Mouse (Mus musculus) heart, embryonic 12.5 days (tissue): ENCODE data around the gene Eno4. TPM values are rescaled to one million over a fixed set of nuclear protein-coding genes. Genes with fewer than 3 reads are reported as not detected.
A peak's percentile ranks its signal among the peaks of the same experiment; 100 is the strongest.

Source experiments
- ATAC-seq: fragments of 200-750 bp; cut with Nextera tagmentation; 2 replicates; pipeline ENCODE4 v1.8.0; 2017; ENCODE audit warnings: moderate TSS enrichment, moderate library complexity; ENCODE audit not compliant: insufficient number of reproducible peaks, low FRiP score
- H3K27ac ChIP-seq: fragments of 300-500 bp; sonication (generic); 2 replicates; pipeline ENCODE4 v1.5.1; 2016; ENCODE audit warnings: mild to moderate bottlenecking, moderate library complexity; ENCODE audit not compliant: poor library complexity, severe bottlenecking
- H3K27me3 ChIP-seq: fragments of 300-500 bp; sonication (generic); replicated peaks from 2 replicates; pipeline ENCODE4 v1.6.1; 2016; ENCODE audit warnings: mild to moderate bottlenecking, moderate library complexity
- H3K36me3 ChIP-seq: fragments of 300-500 bp; sonication (generic); 2 replicates; pipeline ENCODE4 v1.6.1; 2016; ENCODE audit warnings: mild to moderate bottlenecking, moderate library complexity
- H3K4me1 ChIP-seq: fragments of 300-500 bp; sonication (generic); replicated peaks from 2 replicates; pipeline ENCODE4 v1.6.1; 2016; ENCODE audit warnings: mild to moderate bottlenecking
- H3K4me2 ChIP-seq: fragments of 300-500 bp; sonication (generic); 2 replicates; pipeline ENCODE4 v1.6.1; 2016; ENCODE audit warnings: mild to moderate bottlenecking, moderate library complexity
- H3K4me3 ChIP-seq: fragments of 300-500 bp; sonication (generic); 2 replicates; pipeline ENCODE4 v1.5.1; 2016; ENCODE audit warnings: mild to moderate bottlenecking
- H3K9ac ChIP-seq: fragments of 300-500 bp; sonication (generic); 2 replicates; pipeline ENCODE4 v1.6.1; 2016; ENCODE audit warnings: mild to moderate bottlenecking, moderate library complexity
- H3K9me3 ChIP-seq: fragments of 300-500 bp; sonication (generic); replicated peaks from 2 replicates; pipeline ENCODE4 v1.6.1; 2016; ENCODE audit warnings: mild to moderate bottlenecking, moderate library complexity
- WGBS: fragments of 180-500 bp; shearing (Covaris S2); methylation state at CpG from one replicate; pipeline ENCODE4 v1.1.7; 2016; 5-methylcytosine and 5-hydroxymethylcytosine counted together
- polyA plus RNA-seq: library from polyadenylated mRNA; unstranded; fragments of >200 nt; fragmentation: Nextera tagmentation; extraction: Ambion mirVana; gene quantifications from 2 replicates; pipeline ENCODE4 v1.2.1, GENCODE M21; 2016

Gene Eno4
- polyA plus RNA-seq, 1 experiment from 2014 or later = 0.27 TPM

- no peak for ATAC-seq
- Histone ChIP-seq H3K4me1 (no peaks in the 10 kb centered on the region), H3K9me3 (no peaks in the 10 kb centered on the region), H3K27me3 (peaks cover 46% of the 10 kb centered on the region), H3K27ac (no peak overlapping the region), H3K4me3 (peak overlapping the region; percentile 38), H3K9ac (no peak overlapping the region), H3K4me2 (peak overlapping the region; percentile 55), H3K36me3 (no peaks in the 10 kb centered on the region)
- 6% methylated on average over 11 of the region's 11 CpGs for WGBS
Measured at GRCm38 (mm10) chr19:58918597-58918996, 24.6 kb upstream of the Eno4 start.

- H3K9me3 ChIP-seq = no peaks in the 10 kb centered on the region
- no peaks in the 10 kb centered on the region for H3K4me1 ChIP-seq
- no peak overlapping the region for H3K27ac ChIP-seq
- H3K27me3 ChIP-seq = peaks cover 44% of the 10 kb centered on the region
- H3K4me2 ChIP-seq = peak overlapping the region; percentile 55
- no peaks in the 10 kb centered on the region for H3K36me3 ChIP-seq
- H3K9ac ChIP-seq = no peak overlapping the region
- peak overlapping the region; percentile 38; the same call in 1 of the 2 replicates for H3K4me3 ChIP-seq
- 23% methylated on average over 7 of the region's 7 CpGs for WGBS
- ATAC-seq = no peak
Measured at GRCm38 (mm10) chr19:58919148-58919547, 24.1 kb upstream of the Eno4 start.

GRCm38 (mm10) chr19:58931081-58931800 lies 12.0 kb upstream of the Eno4 start:
- Histone ChIP-seq H3K4me2 (no peak overlapping the region), H3K9ac (no peak overlapping the region), H3K36me3 (no peaks in the 10 kb centered on the region), H3K27ac (no peak overlapping the region), H3K4me3 (no peak overlapping the region), H3K27me3 (peaks cover 51% of the 10 kb centered on the region), H3K4me1 (no peaks in the 10 kb centered on the region), H3K9me3 (no peaks in the 10 kb centered on the region)
- ATAC-seq = no peak
- 34% methylated on average over 16 of the region's 16 CpGs for whole genome bisulfite sequencing

GRCm38 (mm10) chr19:58933062-58933461 lies 10.2 kb upstream of the Eno4 start:
- Histone ChIP-seq H3K4me2 (no peak overlapping the region), H3K9ac (no peak overlapping the region), H3K4me1 (no peaks in the 10 kb centered on the region), H3K4me3 (no peak overlapping the region), H3K36me3 (no peaks in the 10 kb centered on the region), H3K27ac (no peak overlapping the region), H3K27me3 (peaks cover 51% of the 10 kb centered on the region), H3K9me3 (no peaks in the 10 kb centered on the region)
- WGBS = 17% methylated on average over 4 of the region's 4 CpGs
- no peak for ATAC-seq

GRCm38 (mm10) chr19:58945959-58946358 lies 2.7 kb downstream of the Eno4 start:
- H3K27ac ChIP-seq = no peak overlapping the region
- no peaks in the 10 kb centered on the region for H3K36me3 ChIP-seq
- no peaks in the 10 kb centered on the region for H3K9me3 ChIP-seq
- ATAC-seq = no peak
- no peak overlapping the region for H3K4me2 ChIP-seq
- H3K27me3 ChIP-seq = peaks cover 31% of the 10 kb centered on the region
- no peak overlapping the region for H3K9ac ChIP-seq
- H3K4me3 ChIP-seq = no peak overlapping the region
- 0 out of 2 replicates have a peak, but pooled peaks cover 3% of the 10 kb centered on the region for H3K4me1 ChIP-seq
- WGBS = 61% methylated on average over 7 of the region's 7 CpGs

GRCm38 (mm10) chr19:58951521-58951920 lies 8.3 kb downstream of the Eno4 start:
- Histone ChIP-seq H3K4me2 (no peak overlapping the region), H3K27me3 (peaks cover 63% of the 10 kb centered on the region), H3K4me3 (no peak overlapping the region), H3K4me1 (no peaks in the 10 kb centered on the region), H3K36me3 (no peaks in the 10 kb centered on the region), H3K9me3 (no peaks in the 10 kb centered on the region), H3K9ac (no peak overlapping the region), H3K27ac (no peak overlapping the region)
- no peak for ATAC-seq
- WGBS = 79% methylated on average over 3 of the region's 3 CpGs

GRCm38 (mm10) chr19:58952236-58952635 lies 9.0 kb downstream of the Eno4 start:
- Histone ChIP-seq H3K9me3 (no peaks in the 10 kb centered on the region), H3K27me3 (peaks cover 60% of the 10 kb centered on the region), H3K4me1 (no peaks in the 10 kb centered on the region), H3K27ac (no peak overlapping the region), H3K9ac (no peak overlapping the region), H3K4me2 (no peak overlapping the region), H3K36me3 (no peaks in the 10 kb centered on the region), H3K4me3 (no peak overlapping the region)
- WGBS = 58% methylated on average over 12 of the region's 13 CpGs
- no peak for ATAC-seq

- Histone ChIP-seq H3K27me3 (peaks cover 48% of the 10 kb centered on the region), H3K36me3 (no peaks in the 10 kb centered on the region), H3K4me1 (no peaks in the 10 kb centered on the region), H3K9ac (no peak overlapping the region), H3K27ac (no peak overlapping the region), H3K4me3 (no peak overlapping the region), H3K9me3 (no peaks in the 10 kb centered on the region), H3K4me2 (no peak overlapping the region)
- no peak for ATAC-seq
- 85% methylated on average over 8 of the region's 8 CpGs for WGBS
Measured at GRCm38 (mm10) chr19:58954779-58955178, 11.6 kb downstream of the Eno4 start.

GRCm38 (mm10) chr19:58963011-58963410 lies 19.8 kb downstream of the Eno4 start:
- ATAC-seq = no peak

GRCm38 (mm10) chr19:58968731-58969506 lies 25.7 kb downstream of the Eno4 start:
- no peak overlapping the region for H3K9ac ChIP-seq
- no peaks in the 10 kb centered on the region for H3K36me3 ChIP-seq
- H3K27me3 ChIP-seq = peaks cover 15% of the 10 kb centered on the region; the same call in 1 of the 2 replicates
- no peak for ATAC-seq
- no peak overlapping the region for H3K4me3 ChIP-seq
- H3K9me3 ChIP-seq = no peaks in the 10 kb centered on the region
- 49% methylated on average over 15 of the region's 15 CpGs for WGBS
- H3K4me2 ChIP-seq = peak overlapping the region; percentile 19; the same call in 1 of the 2 replicates
- H3K4me1 ChIP-seq = no peaks in the 10 kb centered on the region
- H3K27ac ChIP-seq = no peak overlapping the region

More at GRCm38 (mm10) chr19:58963011-58963410, 19.8 kb downstream of the Eno4 start:
- Histone ChIP-seq H3K4me1 (no peaks in the 10 kb centered on the region), H3K4me2 (no peak overlapping the region), H3K27ac (no peak overlapping the region), H3K4me3 (no peak overlapping the region), H3K9ac (no peak overlapping the region), H3K27me3 (peaks cover 12% of the 10 kb centered on the region; the same call in 1 of the 2 replicates), H3K9me3 (no peaks in the 10 kb centered on the region), H3K36me3 (no peaks in the 10 kb centered on the region)
- 75% methylated on average over 8 of the region's 8 CpGs for WGBS

- no peaks in the 10 kb centered on the region for H3K9me3 ChIP-seq
- H3K27ac ChIP-seq = no peak overlapping the region
- no peaks in the 10 kb centered on the region for H3K4me1 ChIP-seq
- peaks cover 15% of the 10 kb centered on the region; the same call in 1 of the 2 replicates for H3K27me3 ChIP-seq
- no peaks in the 10 kb centered on the region for H3K36me3 ChIP-seq
- H3K4me2 ChIP-seq = no peak overlapping the region
- ATAC-seq = no peak
- 85% methylated on average over 13 of the region's 13 CpGs for WGBS
- H3K9ac ChIP-seq = no peak overlapping the region
- no peak overlapping the region for H3K4me3 ChIP-seq
Measured at GRCm38 (mm10) chr19:58970826-58971225, 27.6 kb downstream of the Eno4 start.
